Mouse (Mus musculus): ENCODE results near the gene Mbip. TPM values are rescaled to one million over a fixed set of nuclear protein-coding genes. Genes with fewer than 3 reads are reported as not detected.

Mbip gene
- total and polyA plus RNA-seq, 3 experiments: 18.4 to 50.0 (median 43.3) TPM

GRCm38 (mm10) chr12:56302321-56303017, 43.2 kb downstream of the Mbip start:
- Histone ChIP-seq H3K4me3 (ENCODE audit: low read depth, low read length) (no peak overlapping the region), H3K36me3 (replicated peaks) (no peaks in the 10 kb centered on the region), H3K4me1 (ENCODE audit: insufficient read depth, low read depth, low read length) (no peaks in the 10 kb centered on the region), H3K27me3 (ENCODE audit: insufficient read depth, low read length) (peaks cover 15% of the 10 kb centered on the region), H3K9me3 (replicated peaks) (no peaks in the 10 kb centered on the region)
- TF ChIP-seq GATA2 (IDR thresholded peaks at IDR 0.05; ENCODE audit: borderline replicate concordance, low read depth, low read length): no peak
- TF ChIP-seq POLR2AphosphoS5 (IDR thresholded peaks at IDR 0.05; ENCODE audit: insufficient replicate concordance, low read depth, low read length): no peak
- no peak for TF ChIP-seq GATA1 (IDR thresholded peaks at IDR 0.05; ENCODE audit: borderline replicate concordance, low read length)
- TF ChIP-seq CTCF (IDR thresholded peaks at IDR 0.05; ENCODE audit: low read depth, low read length): no peak
- no peak for TF ChIP-seq TAL1 (conservative IDR thresholded peaks at IDR 0.05; ENCODE audit: low read depth, low read length)
- ATAC-seq (ENCODE audit: extremely low read depth, insufficient number of reproducible peaks, low FRiP score, poor library complexity, severe bottlenecking) (no peak), DNase-seq (ENCODE audit: low spot score) (no peak)

GRCm38 (mm10) chr12:56301487-56302293, 44.0 kb downstream of the Mbip start:
- Histone ChIP-seq H3K9me3 (replicated peaks) (no peaks in the 10 kb centered on the region), H3K27me3 (ENCODE audit: insufficient read depth, low read length) (peaks cover 15% of the 10 kb centered on the region), H3K4me1 (ENCODE audit: insufficient read depth, low read depth, low read length) (no peaks in the 10 kb centered on the region), H3K4me3 (ENCODE audit: low read depth, low read length) (no peak overlapping the region), H3K36me3 (replicated peaks) (no peaks in the 10 kb centered on the region)
- DNase-seq (ENCODE audit: low spot score) (no peak), ATAC-seq (ENCODE audit: extremely low read depth, insufficient number of reproducible peaks, low FRiP score, poor library complexity, severe bottlenecking) (no peak)
- TF ChIP-seq TAL1 (conservative IDR thresholded peaks at IDR 0.05; ENCODE audit: low read depth, low read length) (no peak), GATA1 (IDR thresholded peaks at IDR 0.05; ENCODE audit: borderline replicate concordance, low read length) (no peak)

- Histone ChIP-seq H3K27me3 (ENCODE audit: insufficient read depth, low read length) (peaks cover 15% of the 10 kb centered on the region), H3K4me1 (ENCODE audit: insufficient read depth, low read depth, low read length) (no peaks in the 10 kb centered on the region), H3K9me3 (replicated peaks) (no peaks in the 10 kb centered on the region), H3K4me3 (ENCODE audit: low read depth, low read length) (no peak overlapping the region), H3K36me3 (replicated peaks) (no peaks in the 10 kb centered on the region)
- no peak for ATAC-seq (ENCODE audit: extremely low read depth, insufficient number of reproducible peaks, low FRiP score, poor library complexity, severe bottlenecking)
- DNase-seq (ENCODE audit: low spot score): no peak
- TF ChIP-seq POLR2AphosphoS5 (IDR thresholded peaks at IDR 0.05; ENCODE audit: insufficient replicate concordance, low read depth, low read length) (no peak), GATA2 (IDR thresholded peaks at IDR 0.05; ENCODE audit: borderline replicate concordance, low read depth, low read length) (no peak), TAL1 (conservative IDR thresholded peaks at IDR 0.05; ENCODE audit: low read depth, low read length) (no peak)
Measured at GRCm38 (mm10) chr12:56299610-56300009, 46.1 kb downstream of the Mbip start.

GRCm38 (mm10) chr12:56298919-56299318, 46.8 kb downstream of the Mbip start:
- ATAC-seq (ENCODE audit: extremely low read depth, insufficient number of reproducible peaks, low FRiP score, poor library complexity, severe bottlenecking) (no peak), DNase-seq (ENCODE audit: low spot score) (no peak)
- no peak for TF ChIP-seq GATA2 (IDR thresholded peaks at IDR 0.05; ENCODE audit: borderline replicate concordance, low read depth, low read length)
- no peak for TF ChIP-seq CTCF (IDR thresholded peaks at IDR 0.05; ENCODE audit: low read depth, low read length)
- no peak for TF ChIP-seq POLR2AphosphoS5 (IDR thresholded peaks at IDR 0.05; ENCODE audit: insufficient replicate concordance, low read depth, low read length)
- no peak for TF ChIP-seq TAL1 (conservative IDR thresholded peaks at IDR 0.05; ENCODE audit: low read depth, low read length)
- TF ChIP-seq GATA1 (IDR thresholded peaks at IDR 0.05; ENCODE audit: borderline replicate concordance, low read length): no peak
- Histone ChIP-seq H3K36me3 (replicated peaks) (no peaks in the 10 kb centered on the region), H3K27me3 (ENCODE audit: insufficient read depth, low read length) (peaks cover 15% of the 10 kb centered on the region), H3K4me3 (ENCODE audit: low read depth, low read length) (no peak overlapping the region), H3K9me3 (replicated peaks) (no peaks in the 10 kb centered on the region), H3K4me1 (ENCODE audit: insufficient read depth, low read depth, low read length) (no peaks in the 10 kb centered on the region)

GRCm38 (mm10) chr12:56297921-56298830, 47.5 kb downstream of the Mbip start:
- no peaks in the 10 kb centered on the region for H3K36me3 ChIP-seq (replicated peaks)
- peaks cover 16% of the 10 kb centered on the region for H3K27me3 ChIP-seq (ENCODE audit: insufficient read depth, low read length)
- no peak overlapping the region for H3K4me3 ChIP-seq (ENCODE audit: low read depth, low read length)
- ATAC-seq (ENCODE audit: extremely low read depth, insufficient number of reproducible peaks, low FRiP score, poor library complexity, severe bottlenecking): no peak
- no peaks in the 10 kb centered on the region for H3K4me1 ChIP-seq (ENCODE audit: insufficient read depth, low read depth, low read length)
- no peaks in the 10 kb centered on the region for H3K9me3 ChIP-seq (replicated peaks)
- TF ChIP-seq TAL1 (conservative IDR thresholded peaks at IDR 0.05; ENCODE audit: low read depth, low read length) (no peak), GATA2 (IDR thresholded peaks at IDR 0.05; ENCODE audit: borderline replicate concordance, low read depth, low read length) (no peak), POLR2AphosphoS5 (IDR thresholded peaks at IDR 0.05; ENCODE audit: insufficient replicate concordance, low read depth, low read length) (no peak), GATA1 (IDR thresholded peaks at IDR 0.05; ENCODE audit: borderline replicate concordance, low read length) (no peak), CTCF (IDR thresholded peaks at IDR 0.05; ENCODE audit: low read depth, low read length) (no peak)
- no peak for DNase-seq (ENCODE audit: low spot score)

- H3K4me1 ChIP-seq (ENCODE audit: insufficient read depth, low read depth, low read length): no peaks in the 10 kb centered on the region
- H3K27me3 ChIP-seq (ENCODE audit: insufficient read depth, low read length): peaks cover 20% of the 10 kb centered on the region
- no peaks in the 10 kb centered on the region for H3K36me3 ChIP-seq (replicated peaks)
- no peak overlapping the region for H3K4me3 ChIP-seq (ENCODE audit: low read depth, low read length)
- ATAC-seq (ENCODE audit: extremely low read depth, insufficient number of reproducible peaks, low FRiP score, poor library complexity, severe bottlenecking): no peak
- TF ChIP-seq POLR2AphosphoS5 (IDR thresholded peaks at IDR 0.05; ENCODE audit: insufficient replicate concordance, low read depth, low read length): no peak
- no peak for TF ChIP-seq GATA1 (IDR thresholded peaks at IDR 0.05; ENCODE audit: borderline replicate concordance, low read length)
- TF ChIP-seq CTCF (IDR thresholded peaks at IDR 0.05; ENCODE audit: low read depth, low read length): no peak
- no peak for TF ChIP-seq GATA2 (IDR thresholded peaks at IDR 0.05; ENCODE audit: borderline replicate concordance, low read depth, low read length)
- TF ChIP-seq TAL1 (conservative IDR thresholded peaks at IDR 0.05; ENCODE audit: low read depth, low read length): no peak
- H3K9me3 ChIP-seq (replicated peaks): no peaks in the 10 kb centered on the region
- DNase-seq (ENCODE audit: low spot score): no peak
Measured at GRCm38 (mm10) chr12:56297099-56297498, 48.6 kb downstream of the Mbip start.

All from G1E (cell line).